Mouse (Mus musculus): ENCODE results near the gene Rapgefl1.

DNA sequence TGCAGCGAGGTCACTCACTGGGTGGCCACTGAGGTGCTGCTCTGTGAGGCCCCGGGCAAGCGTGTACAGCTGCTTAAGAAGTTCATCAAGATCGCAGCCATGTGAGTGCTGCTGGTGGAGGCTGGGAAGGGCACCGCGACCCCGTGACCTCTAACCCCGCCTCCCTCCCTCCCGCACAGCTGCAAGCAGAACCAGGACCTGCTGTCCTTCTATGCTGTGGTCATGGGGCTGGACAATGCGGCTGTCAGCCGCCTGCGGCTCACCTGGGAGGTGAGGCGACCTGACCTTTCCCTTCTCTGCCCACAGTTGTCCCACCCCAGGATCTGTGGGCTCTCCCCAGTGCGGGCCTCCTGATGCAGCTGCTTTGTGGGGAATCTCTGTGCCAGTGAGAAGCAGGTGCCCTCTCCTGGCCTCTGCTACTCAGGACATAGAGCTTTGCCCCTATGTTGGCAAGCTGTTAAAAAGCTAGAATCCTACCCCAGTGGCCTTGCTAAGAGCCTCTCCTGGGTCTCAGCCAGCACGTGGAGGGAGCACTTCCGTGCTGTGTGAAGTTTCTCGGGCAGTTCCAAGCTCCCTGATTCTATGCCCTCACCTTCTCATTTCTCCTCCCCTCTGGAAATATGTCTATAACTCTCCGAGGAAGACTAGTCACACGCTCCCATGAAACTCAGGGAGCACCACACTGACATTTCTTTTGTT is 12.8 kb downstream of the Rapgefl1 start:
- TF ChIP-seq EP300 (IDR thresholded peaks at IDR 0.05) (no peak), CTCF (IDR thresholded peaks at IDR 0.05) (no peak)

All from lung, postnatal 0 days (tissue).